Mouse (Mus musculus) CH12.LX (cell line): Measurements from ENCODE around the gene Kansl1l.
A peak's percentile ranks its signal among the peaks of the same experiment; 100 is the strongest.

Experiments
- CTCF ChIP-seq, 2 experiments: IDR thresholded peaks in 1 of 2; conservative IDR thresholded peaks in 1 of 2; 2 replicates each; pipeline ENCODE4 v1.5.1; 2011 to 2012; ENCODE audit warnings: low read depth in 2 of 2, low read length in 2 of 2, improper control_type of control experiment in 1 of 2, inconsistent platforms in 1 of 2, mild to moderate bottlenecking in 1 of 2, moderate library complexity in 1 of 2
- ELF1 ChIP-seq: IDR thresholded peaks from 2 replicates; pipeline ENCODE4 v1.6.1; 2014; ENCODE audit warnings: low read depth, mild to moderate bottlenecking, inconsistent platforms, low read length, improper control_type of control experiment
- EP300 ChIP-seq: IDR thresholded peaks from 2 replicates; pipeline ENCODE4 v1.6.1; 2011; ENCODE audit warnings: low read length, improper control_type of control experiment
- IRF4 ChIP-seq: IDR thresholded peaks from 2 replicates; pipeline ENCODE4 v1.6.1; 2014; ENCODE audit warnings: low read depth, mild to moderate bottlenecking, inconsistent platforms, low read length, improper control_type of control experiment
- JUND ChIP-seq: conservative IDR thresholded peaks from 2 replicates; pipeline ENCODE4 v1.6.1; 2011; ENCODE audit warnings: low read depth, low read length, improper control_type of control experiment
- MAZ ChIP-seq: IDR thresholded peaks from 2 replicates; pipeline ENCODE4 v1.6.1; 2012; ENCODE audit warnings: low read depth, mild to moderate bottlenecking, inconsistent platforms, low read length, improper control_type of control experiment, moderate library complexity
- POLR2A ChIP-seq: IDR thresholded peaks from 2 replicates; pipeline ENCODE4 v1.6.1; 2011; ENCODE audit warnings: low read depth, mild to moderate bottlenecking, improper control_type of control experiment, low read length
- RAD21 ChIP-seq: IDR thresholded peaks from 2 replicates; pipeline ENCODE4 v1.6.1; 2011; ENCODE audit warnings: low read depth, mild to moderate bottlenecking, low read length, improper control_type of control experiment, moderate library complexity
- USF1 ChIP-seq: IDR thresholded peaks from 2 replicates; pipeline ENCODE4 v1.6.1; 2014; ENCODE audit warnings: low read depth, mild to moderate bottlenecking, inconsistent platforms, low read length, improper control_type of control experiment
- ZNF384 ChIP-seq: IDR thresholded peaks from 2 replicates; pipeline ENCODE4 v1.6.1; 2012; ENCODE audit warnings: low read depth, low read length, improper control_type of control experiment, inconsistent platforms

GRCm38 (mm10) chr1:66862712-66863511, 45.5 kb upstream of the Kansl1l start, which contains the start of gene Acadl:
- no peak for TF ChIP-seq EP300
- TF ChIP-seq ZNF384 = no peak
- no peak for TF ChIP-seq CTCF (conservative IDR thresholded peaks at IDR 0.05 in 1 of 2, IDR thresholded peaks at IDR 0.05 in 1 of 2; ENCODE audit: low read depth in 2 of 2, low read length in 2 of 2)
- TF ChIP-seq MAZ = no peak
- no peak for TF ChIP-seq RAD21
- peak; percentile 65; the same call in 1 of the 2 replicates for TF ChIP-seq POLR2A
- TF ChIP-seq ELF1 = peak; percentile 39; the same call in 1 of the 2 replicates
- TF ChIP-seq IRF4 = no peak
- no peak for TF ChIP-seq JUND
- no peak for TF ChIP-seq USF1
